Mouse (Mus musculus): ENCODE results near the gene Nppb. TPM values are rescaled to one million over a fixed set of nuclear protein-coding genes. Genes with fewer than 3 reads are reported as not detected.

Nppb gene
- polyA plus RNA-seq, 1 experiment from 2014 or later = 305 TPM

- Histone ChIP-seq H3K27me3 (ENCODE audit: control insufficient read depth, insufficient read depth, low read length) (peaks cover 14% of the 10 kb centered on the region; the same call in 1 of the 2 replicates), H3K9ac (ENCODE audit: low read depth, low read length) (0 out of 2 replicates have a peak overlapping the region, but pooled peaks have one; percentile 29), H3K4me2 (peak overlapping the region; percentile 31), H3K36me3 (ENCODE audit: control insufficient read depth, insufficient read depth, low read length) (no peaks in the 10 kb centered on the region), H3K4me3 (ENCODE audit: low read depth, low read length) (no peak overlapping the region), H3K27ac (ENCODE audit: low read depth, low read length) (peak overlapping the region; percentile 77), H3K4me1 (ENCODE audit: control insufficient read depth, insufficient read depth, low read length) (peaks cover 14% of the 10 kb centered on the region), H3K9me3 (replicated peaks; ENCODE audit: control insufficient read depth, low read length) (no peaks in the 10 kb centered on the region)
- 39% methylated on average over 7 of the region's 7 CpGs for WGBS (ENCODE audit: insufficient replicate concordance)
- peak; percentile 66; the same call in 1 of the 2 replicates for ATAC-seq (replicated peaks; ENCODE audit: insufficient number of reproducible peaks, low FRiP score, low TSS enrichment)
Observed at GRCm38 (mm10) chr4:147965712-147966111, 19.9 kb upstream of the Nppb start.

- H3K4me2 ChIP-seq = peak overlapping the region; percentile 42
- no peak overlapping the region for H3K4me3 ChIP-seq (ENCODE audit: low read depth, low read length)
- ATAC-seq (replicated peaks; ENCODE audit: insufficient number of reproducible peaks, low FRiP score, low TSS enrichment) = no peak
- no peak overlapping the region; the same call in 1 of the 2 replicates for H3K9ac ChIP-seq (ENCODE audit: low read depth, low read length)
- no peaks in the 10 kb centered on the region for H3K36me3 ChIP-seq (ENCODE audit: control insufficient read depth, insufficient read depth, low read length)
- WGBS (ENCODE audit: insufficient replicate concordance) = 45% methylated on average over 2 of the region's 2 CpGs
- peaks cover 6% of the 10 kb centered on the region; the same call in 1 of the 2 replicates for H3K4me1 ChIP-seq (ENCODE audit: control insufficient read depth, insufficient read depth, low read length)
- no peaks in the 10 kb centered on the region for H3K9me3 ChIP-seq (replicated peaks; ENCODE audit: control insufficient read depth, low read length)
- peaks cover 16% of the 10 kb centered on the region for H3K27me3 ChIP-seq (ENCODE audit: control insufficient read depth, insufficient read depth, low read length)
- peak overlapping the region; percentile 73 for H3K27ac ChIP-seq (ENCODE audit: low read depth, low read length)
Observed at GRCm38 (mm10) chr4:147968816-147969215, 16.8 kb upstream of the Nppb start.

DNA sequence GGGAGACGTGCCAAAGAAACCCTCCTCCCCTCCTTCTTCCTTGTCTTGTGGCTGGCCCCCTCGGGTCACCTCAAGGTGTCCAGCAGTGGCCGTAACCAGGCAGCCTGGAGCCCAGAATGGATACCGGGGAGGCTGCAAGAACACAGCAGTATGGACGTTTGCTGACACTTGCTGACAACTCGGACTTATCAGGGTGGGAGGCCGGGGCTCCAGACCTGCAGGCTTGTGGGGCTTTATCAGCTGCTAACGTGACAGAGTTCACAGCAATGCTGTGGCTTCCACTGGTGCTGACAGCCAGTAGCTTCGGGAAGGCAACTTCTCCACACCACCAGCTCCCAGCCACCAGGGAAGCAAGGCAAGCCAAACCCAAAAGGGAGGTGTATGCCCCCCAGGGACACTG, 16.3 kb upstream of the Nppb start:
- WGBS (ENCODE audit: insufficient replicate concordance) = 5% methylated on average over 9 of the region's 9 CpGs
- H3K9ac ChIP-seq (ENCODE audit: low read depth, low read length) = no peak overlapping the region; the same call in 1 of the 2 replicates
- H3K4me3 ChIP-seq (ENCODE audit: low read depth, low read length) = no peak overlapping the region
- peaks cover 16% of the 10 kb centered on the region for H3K27me3 ChIP-seq (ENCODE audit: control insufficient read depth, insufficient read depth, low read length)
- H3K4me1 ChIP-seq (ENCODE audit: control insufficient read depth, insufficient read depth, low read length) = peaks cover 6% of the 10 kb centered on the region; the same call in 1 of the 2 replicates
- peak overlapping the region; percentile 73 for H3K27ac ChIP-seq (ENCODE audit: low read depth, low read length)
- H3K4me2 ChIP-seq = peak overlapping the region; percentile 42
- no peaks in the 10 kb centered on the region for H3K36me3 ChIP-seq (ENCODE audit: control insufficient read depth, insufficient read depth, low read length)
- peak; percentile 75 for ATAC-seq (replicated peaks; ENCODE audit: insufficient number of reproducible peaks, low FRiP score, low TSS enrichment)
- H3K9me3 ChIP-seq (replicated peaks; ENCODE audit: control insufficient read depth, low read length) = no peaks in the 10 kb centered on the region

DNA sequence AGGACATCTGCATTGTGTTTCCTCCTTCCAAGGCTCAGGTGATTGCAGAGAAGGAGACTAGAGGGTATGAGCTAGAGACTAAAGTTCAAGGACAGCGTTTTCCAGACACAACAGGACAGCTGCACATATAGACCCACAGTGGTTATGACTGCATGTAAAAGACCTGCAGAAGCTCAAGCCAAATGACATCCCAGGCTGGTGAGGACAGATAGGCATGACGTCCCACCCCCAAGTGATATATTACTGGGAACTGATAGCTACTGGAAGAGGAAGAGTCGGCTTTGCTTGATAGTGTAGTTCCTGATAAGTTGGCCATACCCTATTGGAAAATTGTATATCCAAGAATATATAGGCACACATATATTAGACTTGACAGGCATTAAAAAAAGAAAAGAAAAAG, 9.4 kb upstream of the Nppb start:
- Histone ChIP-seq H3K4me3 (ENCODE audit: low read depth, low read length) (no peak overlapping the region), H3K4me2 (no peak overlapping the region), H3K4me1 (ENCODE audit: control insufficient read depth, insufficient read depth, low read length) (no peaks in the 10 kb centered on the region), H3K9ac (ENCODE audit: low read depth, low read length) (no peak overlapping the region), H3K9me3 (replicated peaks; ENCODE audit: control insufficient read depth, low read length) (peaks cover 3% of the 10 kb centered on the region; the same call in 1 of the 2 replicates), H3K36me3 (ENCODE audit: control insufficient read depth, insufficient read depth, low read length) (no peaks in the 10 kb centered on the region), H3K27ac (ENCODE audit: low read depth, low read length) (no peak overlapping the region), H3K27me3 (ENCODE audit: control insufficient read depth, insufficient read depth, low read length) (peaks cover 9% of the 10 kb centered on the region)
- ATAC-seq (replicated peaks; ENCODE audit: insufficient number of reproducible peaks, low FRiP score, low TSS enrichment) = no peak
- 55% methylated on average over 3 of the region's 3 CpGs for WGBS (ENCODE audit: insufficient replicate concordance)

GRCm38 (mm10) chr4:147977726-147978125, 7.9 kb upstream of the Nppb start:
- no peaks in the 10 kb centered on the region for H3K36me3 ChIP-seq (ENCODE audit: control insufficient read depth, insufficient read depth, low read length)
- H3K27ac ChIP-seq (ENCODE audit: low read depth, low read length) = no peak overlapping the region
- peaks cover 18% of the 10 kb centered on the region for H3K27me3 ChIP-seq (ENCODE audit: control insufficient read depth, insufficient read depth, low read length)
- H3K9ac ChIP-seq (ENCODE audit: low read depth, low read length) = no peak overlapping the region
- WGBS (ENCODE audit: insufficient replicate concordance) = 74% methylated on average over 4 of the region's 4 CpGs
- no peak for ATAC-seq (replicated peaks; ENCODE audit: insufficient number of reproducible peaks, low FRiP score, low TSS enrichment)
- H3K4me3 ChIP-seq (ENCODE audit: low read depth, low read length) = no peak overlapping the region
- H3K9me3 ChIP-seq (replicated peaks; ENCODE audit: control insufficient read depth, low read length) = peaks cover 3% of the 10 kb centered on the region; the same call in 1 of the 2 replicates
- no peaks in the 10 kb centered on the region for H3K4me1 ChIP-seq (ENCODE audit: control insufficient read depth, insufficient read depth, low read length)
- no peak overlapping the region for H3K4me2 ChIP-seq

DNA sequence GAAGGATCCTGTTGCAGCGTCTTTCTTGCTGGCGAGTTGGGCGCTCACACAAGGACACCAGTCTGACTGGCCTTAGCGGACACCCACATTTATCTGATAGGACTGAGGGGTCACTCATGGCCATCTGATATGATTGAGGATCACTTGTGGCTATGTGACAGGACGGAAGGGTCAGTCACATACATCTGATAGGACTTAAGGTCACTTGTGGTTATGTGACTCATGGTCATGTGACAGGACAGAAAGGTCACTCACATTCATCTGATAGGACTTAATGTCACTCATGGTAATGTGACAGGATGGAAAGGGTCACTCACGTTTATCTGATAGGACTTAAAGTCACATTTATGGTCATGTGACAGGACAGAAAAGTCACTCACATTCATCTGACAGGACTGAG, 7.2 kb upstream of the Nppb start:
- peaks cover 14% of the 10 kb centered on the region for H3K27me3 ChIP-seq (ENCODE audit: control insufficient read depth, insufficient read depth, low read length)
- H3K4me3 ChIP-seq (ENCODE audit: low read depth, low read length) = no peak overlapping the region
- H3K9me3 ChIP-seq (replicated peaks; ENCODE audit: control insufficient read depth, low read length) = peaks cover 3% of the 10 kb centered on the region; the same call in 1 of the 2 replicates
- ATAC-seq (replicated peaks; ENCODE audit: insufficient number of reproducible peaks, low FRiP score, low TSS enrichment) = no peak
- no peaks in the 10 kb centered on the region for H3K36me3 ChIP-seq (ENCODE audit: control insufficient read depth, insufficient read depth, low read length)
- H3K4me1 ChIP-seq (ENCODE audit: control insufficient read depth, insufficient read depth, low read length) = no peaks in the 10 kb centered on the region
- 87% methylated on average over 6 of the region's 6 CpGs for WGBS (ENCODE audit: insufficient replicate concordance)
- no peak overlapping the region for H3K27ac ChIP-seq (ENCODE audit: low read depth, low read length)
- no peak overlapping the region for H3K9ac ChIP-seq (ENCODE audit: low read depth, low read length)
- H3K4me2 ChIP-seq = no peak overlapping the region

GRCm38 (mm10) chr4:147979441-147979860, 6.1 kb upstream of the Nppb start:
- WGBS (ENCODE audit: insufficient replicate concordance) = 77% methylated on average over 7 of the region's 7 CpGs
- ATAC-seq (replicated peaks; ENCODE audit: insufficient number of reproducible peaks, low FRiP score, low TSS enrichment) = no peak
- no peaks in the 10 kb centered on the region for H3K36me3 ChIP-seq (ENCODE audit: control insufficient read depth, insufficient read depth, low read length)
- H3K9me3 ChIP-seq (replicated peaks; ENCODE audit: control insufficient read depth, low read length) = peaks cover 3% of the 10 kb centered on the region; the same call in 1 of the 2 replicates
- H3K4me1 ChIP-seq (ENCODE audit: control insufficient read depth, insufficient read depth, low read length) = no peaks in the 10 kb centered on the region
- no peak overlapping the region for H3K4me3 ChIP-seq (ENCODE audit: low read depth, low read length)
- H3K4me2 ChIP-seq = no peak overlapping the region
- H3K9ac ChIP-seq (ENCODE audit: low read depth, low read length) = no peak overlapping the region
- no peak overlapping the region for H3K27ac ChIP-seq (ENCODE audit: low read depth, low read length)
- H3K27me3 ChIP-seq (ENCODE audit: control insufficient read depth, insufficient read depth, low read length) = peaks cover 14% of the 10 kb centered on the region

- 58% methylated on average over 7 of the region's 7 CpGs for WGBS (ENCODE audit: insufficient replicate concordance)
- no peak overlapping the region for H3K27ac ChIP-seq (ENCODE audit: low read depth, low read length)
- H3K27me3 ChIP-seq (ENCODE audit: control insufficient read depth, insufficient read depth, low read length) = peaks cover 10% of the 10 kb centered on the region
- no peaks in the 10 kb centered on the region for H3K36me3 ChIP-seq (ENCODE audit: control insufficient read depth, insufficient read depth, low read length)
- H3K9ac ChIP-seq (ENCODE audit: low read depth, low read length) = no peak overlapping the region
- no peaks in the 10 kb centered on the region for H3K9me3 ChIP-seq (replicated peaks; ENCODE audit: control insufficient read depth, low read length)
- ATAC-seq (replicated peaks; ENCODE audit: insufficient number of reproducible peaks, low FRiP score, low TSS enrichment) = no peak
- no peak overlapping the region for H3K4me3 ChIP-seq (ENCODE audit: low read depth, low read length)
- no peaks in the 10 kb centered on the region for H3K4me1 ChIP-seq (ENCODE audit: control insufficient read depth, insufficient read depth, low read length)
- no peak overlapping the region for H3K4me2 ChIP-seq
Observed at GRCm38 (mm10) chr4:147993571-147994095, 8.0 kb downstream of the Nppb start.

DNA sequence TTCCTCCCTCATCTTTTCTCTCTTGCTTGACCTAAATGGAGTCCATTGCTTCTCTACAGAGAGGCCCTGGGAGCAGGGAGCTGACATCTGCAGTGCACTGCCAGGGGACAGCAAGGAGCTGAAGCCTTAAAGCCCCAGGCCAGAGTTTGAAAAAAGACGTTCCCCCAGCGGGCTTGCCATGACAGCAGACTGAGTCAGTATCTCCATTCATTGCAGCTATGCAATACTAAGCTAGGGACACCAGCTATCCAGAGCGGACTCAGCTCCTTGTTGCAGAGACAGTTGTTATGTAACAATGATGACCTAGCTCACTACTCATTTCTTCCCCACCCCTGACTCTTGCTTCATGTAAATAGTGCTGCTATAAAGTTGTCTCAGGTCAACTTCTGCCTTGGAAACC, 9.7 kb downstream of the Nppb start:
- no peak for ATAC-seq (replicated peaks; ENCODE audit: insufficient number of reproducible peaks, low FRiP score, low TSS enrichment)
- peaks cover 16% of the 10 kb centered on the region for H3K27me3 ChIP-seq (ENCODE audit: control insufficient read depth, insufficient read depth, low read length)
- no peak overlapping the region for H3K9ac ChIP-seq (ENCODE audit: low read depth, low read length)
- H3K9me3 ChIP-seq (replicated peaks; ENCODE audit: control insufficient read depth, low read length) = no peaks in the 10 kb centered on the region
- no peak overlapping the region for H3K27ac ChIP-seq (ENCODE audit: low read depth, low read length)
- H3K4me3 ChIP-seq (ENCODE audit: low read depth, low read length) = no peak overlapping the region
- WGBS (ENCODE audit: insufficient replicate concordance) = 77% methylated on average over 3 of the region's 3 CpGs
- H3K4me1 ChIP-seq (ENCODE audit: control insufficient read depth, insufficient read depth, low read length) = peaks cover 6% of the 10 kb centered on the region; the same call in 1 of the 2 replicates
- H3K4me2 ChIP-seq = no peak overlapping the region
- H3K36me3 ChIP-seq (ENCODE audit: control insufficient read depth, insufficient read depth, low read length) = no peaks in the 10 kb centered on the region

Data from heart, embryonic 11.5 days (tissue).